Mouse (Mus musculus) lung, postnatal 25 days (tissue): ENCODE data around the gene Foxj3.
"Not testable (repeated sequence)": the region's sequence is repeated elsewhere in the genome, so short reads cannot be mapped to it uniquely, and the experiment has no call there.

Experiments
- DNase-seq: peaks from one replicate; pipeline ENCODE4 v3.0.0; 2022; ENCODE audit warnings: low spot score

Foxj3 gene

GRCm38 (mm10) chr4:119572682-119573081, 35.9 kb downstream of the Foxj3 start:
- DNase-seq = no peak

DNA sequence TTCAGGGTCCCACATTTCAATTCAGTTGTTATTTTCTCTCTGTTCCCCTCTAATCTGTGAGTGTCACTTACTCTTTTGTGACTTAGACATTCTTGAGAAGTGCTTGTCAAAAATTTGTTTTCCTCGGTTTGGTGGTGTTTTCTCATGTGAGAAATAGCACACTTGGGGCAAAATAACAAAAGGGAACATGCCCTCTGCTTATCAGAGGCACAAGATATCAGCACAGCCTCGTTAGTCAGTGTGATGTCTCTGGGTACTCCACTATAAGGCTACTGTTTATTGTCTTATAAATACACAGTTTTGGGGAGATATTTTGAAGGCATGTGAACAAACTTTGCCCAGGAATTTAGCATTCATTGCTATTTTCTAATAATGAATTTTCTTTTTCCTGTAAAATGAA, 37.7 kb downstream of the Foxj3 start:
- DNase-seq = no peak

GRCm38 (mm10) chr4:119575459-119575858, 38.7 kb downstream of the Foxj3 start:
- DNase-seq = no peak

GRCm38 (mm10) chr4:119588037-119588436, 51.2 kb downstream of the Foxj3 start:
- no peak for DNase-seq

GRCm38 (mm10) chr4:119589423-119589822, 52.6 kb downstream of the Foxj3 start:
- DNase-seq = no peak

DNA sequence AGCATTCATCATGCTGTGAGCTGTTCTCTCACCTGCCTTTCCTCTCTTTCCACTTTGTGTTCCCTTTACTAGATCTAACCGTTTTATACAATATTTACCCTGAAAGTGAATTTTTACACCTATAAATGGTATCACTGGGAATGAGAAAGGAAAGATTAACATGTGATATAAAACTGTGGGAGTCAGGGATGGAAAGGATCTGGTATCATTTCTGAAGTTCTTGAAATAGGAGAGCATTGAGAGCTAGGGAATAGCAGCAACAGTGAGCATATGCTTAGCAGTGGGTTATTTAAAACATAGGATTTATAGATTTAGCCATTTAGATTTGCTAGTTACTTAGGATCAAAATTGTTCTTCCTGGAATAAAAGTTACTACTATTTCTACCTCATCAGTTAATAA, 53.2 kb downstream of the Foxj3 start:
- no peak for DNase-seq

DNA sequence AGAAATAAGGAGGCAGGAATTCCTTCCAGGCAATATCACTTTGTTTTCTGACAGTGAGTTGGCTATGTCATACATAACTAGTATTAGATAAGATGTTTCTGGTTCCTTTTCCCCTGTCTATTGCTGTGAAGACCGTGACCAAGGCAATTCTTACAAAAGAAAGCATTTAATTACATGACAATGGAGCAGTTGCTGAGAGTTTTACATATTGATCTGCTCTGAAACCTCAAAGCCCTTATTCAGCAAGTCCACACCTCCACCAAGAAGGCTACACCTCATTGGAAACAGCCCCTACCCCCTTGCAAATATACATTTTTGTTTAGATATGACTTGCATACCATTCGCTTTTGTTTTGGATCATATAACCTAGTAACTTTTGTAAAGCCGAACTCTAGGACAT, 55.7 kb downstream of the Foxj3 start:
- DNase-seq = no peak

DNA sequence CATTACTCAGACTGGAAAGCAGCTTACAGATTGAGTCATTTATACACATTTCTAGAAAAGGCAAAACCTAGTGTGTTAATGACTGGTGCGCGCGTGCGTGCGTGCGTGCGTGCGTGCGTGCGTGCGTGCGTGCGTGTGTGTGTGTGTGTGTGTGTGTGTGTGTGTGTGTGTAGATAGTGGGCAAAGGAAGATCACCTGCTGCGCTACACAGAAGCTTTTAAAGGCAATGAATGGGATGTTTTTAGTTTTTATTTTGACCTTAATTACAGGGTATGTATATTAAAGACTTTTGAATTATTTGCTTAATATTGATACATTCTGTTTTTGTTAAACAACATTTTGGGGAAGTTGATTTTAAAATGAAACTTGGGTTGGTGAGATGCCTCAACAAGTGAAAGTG, 57.5 kb downstream of the Foxj3 start:
- DNase-seq = no peak

- no peak for DNase-seq
Measured at GRCm38 (mm10) chr4:119599605-119600004, 62.8 kb downstream of the Foxj3 start.

- no peak for DNase-seq
Measured at GRCm38 (mm10) chr4:119609488-119609887, 72.7 kb downstream of the Foxj3 start.

- DNase-seq = no peak
Measured at GRCm38 (mm10) chr4:119614078-119614477, 77.3 kb downstream of the Foxj3 start.

- DNase-seq = no peak
Measured at GRCm38 (mm10) chr4:119614724-119615123, 77.9 kb downstream of the Foxj3 start.

- no peak for DNase-seq
Measured at GRCm38 (mm10) chr4:119626081-119626645, 89.4 kb downstream of the Foxj3 start.

GRCm38 (mm10) chr4:119626876-119627275, 90.1 kb downstream of the Foxj3 start:
- DNase-seq = no peak

DNA sequence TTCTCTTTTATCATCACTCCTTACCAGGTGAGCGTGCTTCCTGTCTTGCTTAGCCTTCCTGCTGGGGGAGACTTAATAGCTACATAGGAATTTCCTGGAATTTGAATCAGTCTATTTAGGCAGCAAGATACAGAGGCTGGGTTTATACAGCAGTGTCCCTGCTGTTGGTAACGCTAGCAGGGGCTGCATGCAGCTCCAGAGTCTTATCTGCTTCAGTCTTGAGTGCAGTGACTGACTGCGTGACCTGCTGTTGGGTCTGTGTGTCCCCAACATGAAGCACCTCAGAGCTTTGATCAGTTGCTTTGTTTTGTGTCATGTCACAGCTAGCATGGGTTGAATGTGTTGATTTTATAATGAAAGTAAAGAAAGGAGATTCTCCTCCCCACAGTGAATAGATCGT, 90.5 kb downstream of the Foxj3 start:
- no peak for DNase-seq

DNA sequence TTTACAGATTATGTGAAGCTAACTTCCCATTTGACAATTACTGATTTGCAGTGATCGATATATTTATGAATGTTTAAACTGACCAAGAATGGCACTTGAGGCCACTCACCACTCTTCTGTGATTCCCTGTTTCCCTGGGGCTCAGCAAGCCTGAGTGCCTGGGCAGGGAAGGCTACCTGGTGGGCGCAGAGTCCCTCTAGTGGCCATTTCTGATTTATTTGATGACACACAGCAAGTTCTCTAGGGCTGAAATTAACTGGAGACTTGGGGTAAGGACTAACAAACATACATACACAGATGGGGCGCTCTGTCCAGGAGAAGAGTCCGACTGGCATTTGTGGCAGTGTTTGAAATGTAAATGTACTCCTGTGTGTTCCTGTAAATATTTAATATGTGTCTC, 91.6 kb downstream of the Foxj3 start:
- DNase-seq = not testable (repeated sequence)

DNA sequence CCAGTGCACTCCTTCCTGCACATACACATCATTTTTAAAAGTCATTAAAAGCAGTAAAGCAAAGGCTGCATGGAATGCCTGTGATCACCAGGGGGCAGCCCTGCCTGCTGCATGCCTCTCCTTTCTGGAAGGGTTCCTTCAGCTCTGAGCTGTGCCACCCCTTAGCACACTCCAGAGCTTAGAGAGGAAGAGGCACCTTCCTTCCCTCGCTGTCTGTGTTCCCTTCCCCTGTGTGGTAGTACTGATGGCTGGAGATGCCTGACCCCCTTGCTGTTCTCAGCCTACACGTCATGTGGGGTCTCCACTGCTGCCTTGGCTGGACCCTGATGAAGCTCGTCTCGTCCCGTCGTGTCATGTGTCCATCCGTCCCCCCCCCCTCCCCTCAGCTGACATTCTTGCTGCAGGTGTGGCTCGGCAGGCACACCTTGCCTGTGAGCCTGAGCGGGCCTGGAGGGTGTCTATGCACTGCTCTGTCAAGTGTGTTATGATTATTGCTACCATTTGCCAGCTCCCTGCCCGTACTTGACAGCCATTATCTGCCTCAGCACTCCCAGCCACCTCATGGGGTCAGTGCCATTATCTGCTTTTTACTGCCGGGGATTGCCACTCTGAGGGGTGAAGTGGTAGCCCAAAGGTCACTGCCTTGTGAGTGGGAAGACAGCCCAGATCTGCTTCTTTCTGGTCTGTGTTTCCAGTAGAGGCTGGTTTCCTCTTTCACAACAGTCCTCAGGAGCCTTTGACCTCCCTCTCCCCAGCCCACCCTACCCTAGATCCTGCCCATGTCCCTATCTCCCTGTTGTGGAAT, 94.5 kb downstream of the Foxj3 start:
- DNase-seq = peak; percentile 32

DNA sequence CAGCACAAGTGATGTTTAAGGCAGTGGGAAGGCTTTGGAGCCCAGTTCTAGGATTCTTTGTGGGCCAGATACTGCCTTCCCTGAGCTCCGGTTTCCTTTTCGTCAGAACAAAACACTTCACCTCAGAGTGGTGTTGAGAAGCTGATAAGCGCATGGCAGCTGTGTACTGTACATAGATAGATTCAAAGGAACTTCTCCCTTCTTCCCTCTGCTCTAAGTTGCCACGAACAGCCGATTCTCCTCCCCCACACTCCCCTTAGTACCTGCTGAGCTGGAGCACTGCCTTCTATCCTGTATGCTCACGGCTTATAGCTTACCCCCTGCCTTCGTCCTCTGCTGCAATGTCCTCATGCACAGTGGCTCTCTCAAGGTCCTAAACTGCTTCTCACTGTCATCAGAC, 95.9 kb downstream of the Foxj3 start:
- DNase-seq = peak; percentile 23

GRCm38 (mm10) chr4:119633342-119633741, 96.5 kb downstream of the Foxj3 start:
- DNase-seq = no peak

- DNase-seq = no peak
Measured at GRCm38 (mm10) chr4:119633948-119634347, 97.1 kb downstream of the Foxj3 start.

DNA sequence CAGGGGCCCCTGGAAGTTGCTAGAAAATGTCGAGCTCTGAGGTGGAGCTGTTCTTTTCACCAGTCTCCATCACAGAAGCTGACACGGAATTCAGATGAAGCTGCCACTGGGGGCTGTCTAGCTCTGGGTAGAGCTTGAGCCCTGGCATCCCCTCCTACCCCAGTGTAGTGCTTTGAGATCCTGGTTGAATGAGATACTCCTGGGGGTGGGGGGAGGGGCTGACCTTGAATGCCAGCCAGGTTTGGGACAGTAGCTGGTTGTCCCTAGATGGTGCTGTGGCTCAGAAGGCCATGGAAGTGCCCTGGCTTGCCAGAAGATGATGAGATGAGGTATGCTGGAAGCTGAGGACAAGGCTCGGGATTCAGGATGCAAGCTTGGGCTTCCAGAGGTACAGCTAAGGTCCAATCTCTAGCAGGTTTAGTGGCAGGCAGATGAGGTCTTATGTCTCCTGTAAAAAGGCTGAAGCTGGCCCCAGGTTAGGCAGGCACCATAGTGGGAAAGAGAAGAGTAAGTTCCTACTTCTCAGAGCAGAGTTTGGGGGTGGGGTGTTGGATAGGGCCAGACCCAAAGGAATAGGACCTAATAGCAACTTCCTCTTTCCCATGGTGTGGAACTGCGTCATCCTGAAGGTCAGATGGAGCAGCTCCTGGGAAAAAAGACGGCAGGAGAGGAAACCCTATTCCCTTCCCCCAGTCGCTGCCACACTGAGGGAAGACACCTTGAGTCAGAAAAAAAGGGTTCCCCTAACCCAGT, 98.3 kb downstream of the Foxj3 start:
- no peak for DNase-seq

DNA sequence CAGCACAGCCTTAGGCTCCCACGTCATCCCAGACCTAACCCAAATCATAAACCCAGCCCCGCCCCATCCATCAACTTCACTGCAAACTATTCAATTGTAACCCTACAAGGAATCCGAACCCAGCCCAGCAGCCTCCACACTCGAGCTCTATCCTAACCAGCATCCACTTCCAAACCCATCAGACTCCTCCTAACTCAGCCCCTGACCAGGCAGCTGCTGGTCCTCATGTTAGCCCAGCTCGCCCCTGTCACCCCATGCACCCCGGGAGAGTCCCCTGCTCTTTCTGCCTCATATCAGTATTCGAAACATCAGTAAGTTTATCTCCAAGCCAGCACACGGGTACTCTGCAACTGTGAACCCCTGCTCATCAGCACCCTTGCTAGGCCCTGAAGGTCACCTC, 98.9 kb downstream of the Foxj3 start:
- DNase-seq = no peak

- DNase-seq = no peak
Measured at GRCm38 (mm10) chr4:119636731-119637130, 99.9 kb downstream of the Foxj3 start.
